Mouse (Mus musculus) heart, adult 18-20 months (tissue): Measurements from ENCODE around the gene Acsm2. TPM values are rescaled to one million over a fixed set of nuclear protein-coding genes. Genes with fewer than 3 reads are reported as not detected.
"Not testable (repeated sequence)": the region's sequence is repeated elsewhere in the genome, so short reads cannot be mapped to it uniquely, and the experiment has no call there.

Experiments used
- DNase-seq, 2 experiments: peaks; one replicate each; pipeline ENCODE4 v3.0.0; 2021 to 2022; ENCODE audit warnings: mixed read lengths in 1 of 2
- total RNA-seq, 2 experiments: library from RNA; stranded (reverse); gene quantifications; 2 replicates each; pipeline ENCODE4 v1.2.3; 2021

Acsm2 gene
- total RNA-seq, 2 experiments from 2014 or later = not detected

GRCm38 (mm10) chr7:119562476-119562875 is 8.3 kb downstream of the Acsm2 start:
- not testable (repeated sequence) for DNase-seq

- no peak for DNase-seq
These were observed 40.5 kb downstream of the Acsm2 start for GRCm38 (mm10) chr7:119594530-119595107.

- DNase-seq = no peak
These were observed 41.2 kb downstream of the Acsm2 start for GRCm38 (mm10) chr7:119595306-119595705.

DNA sequence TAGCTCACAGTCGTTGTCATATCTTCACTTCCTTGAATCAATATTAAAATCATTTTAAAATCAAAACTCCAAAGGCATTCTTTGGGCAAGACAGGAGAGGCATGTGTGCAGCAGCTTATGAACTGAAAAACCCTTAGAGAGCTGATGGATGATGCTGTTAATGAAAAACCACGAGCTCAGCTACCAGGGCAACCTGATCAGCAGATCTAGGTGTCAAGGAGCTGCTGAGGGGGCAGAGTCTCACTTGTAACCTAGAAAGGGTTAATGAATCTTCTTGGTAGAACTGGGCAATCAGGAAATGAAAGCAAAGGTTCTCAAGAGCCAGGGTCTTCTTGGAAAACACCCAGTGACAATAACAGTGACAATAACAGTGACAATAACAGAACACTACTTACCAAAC is 42.4 kb downstream of the Acsm2 start:
- DNase-seq = no peak

DNA sequence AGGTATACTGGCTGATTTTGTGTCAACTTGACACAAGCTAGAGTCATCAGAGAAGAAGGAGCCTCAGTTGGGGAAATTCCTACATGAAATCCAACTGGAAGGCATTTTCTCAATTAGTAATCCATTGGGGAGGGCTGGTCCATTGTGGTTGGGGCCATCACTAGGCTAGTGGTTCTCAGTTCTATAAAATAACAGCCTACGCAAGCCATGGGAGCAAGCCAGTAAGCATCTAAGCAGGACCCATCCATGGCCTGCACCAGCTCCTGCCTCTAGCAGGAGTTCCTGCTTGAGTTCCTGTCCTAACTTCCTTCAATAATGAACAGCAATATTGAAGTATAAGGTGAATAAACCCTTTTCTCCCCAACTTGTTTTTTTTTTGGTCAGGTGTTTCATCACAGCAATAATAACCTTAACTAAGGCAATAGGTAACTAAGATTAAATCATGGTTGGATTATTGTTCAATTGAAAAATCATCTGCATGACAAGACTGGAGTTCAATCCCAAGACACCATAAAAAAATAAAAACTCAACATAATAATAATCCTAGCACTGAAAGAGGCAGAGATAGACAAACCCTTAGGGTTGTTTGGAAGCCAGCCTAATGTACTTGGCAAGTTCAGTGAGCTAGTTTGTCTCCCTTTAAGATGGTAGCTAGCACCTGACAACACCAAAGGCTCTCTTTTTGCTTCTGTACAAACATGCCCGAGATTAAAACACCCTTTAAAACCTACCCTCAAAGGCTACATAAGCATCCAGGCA is 47.2 kb downstream of the Acsm2 start:
- no peak for DNase-seq

- no peak for DNase-seq
These were observed 47.8 kb downstream of the Acsm2 start for GRCm38 (mm10) chr7:119601954-119602317.

GRCm38 (mm10) chr7:119604903-119605483 is 50.9 kb downstream of the Acsm2 start:
- no peak for DNase-seq

DNA sequence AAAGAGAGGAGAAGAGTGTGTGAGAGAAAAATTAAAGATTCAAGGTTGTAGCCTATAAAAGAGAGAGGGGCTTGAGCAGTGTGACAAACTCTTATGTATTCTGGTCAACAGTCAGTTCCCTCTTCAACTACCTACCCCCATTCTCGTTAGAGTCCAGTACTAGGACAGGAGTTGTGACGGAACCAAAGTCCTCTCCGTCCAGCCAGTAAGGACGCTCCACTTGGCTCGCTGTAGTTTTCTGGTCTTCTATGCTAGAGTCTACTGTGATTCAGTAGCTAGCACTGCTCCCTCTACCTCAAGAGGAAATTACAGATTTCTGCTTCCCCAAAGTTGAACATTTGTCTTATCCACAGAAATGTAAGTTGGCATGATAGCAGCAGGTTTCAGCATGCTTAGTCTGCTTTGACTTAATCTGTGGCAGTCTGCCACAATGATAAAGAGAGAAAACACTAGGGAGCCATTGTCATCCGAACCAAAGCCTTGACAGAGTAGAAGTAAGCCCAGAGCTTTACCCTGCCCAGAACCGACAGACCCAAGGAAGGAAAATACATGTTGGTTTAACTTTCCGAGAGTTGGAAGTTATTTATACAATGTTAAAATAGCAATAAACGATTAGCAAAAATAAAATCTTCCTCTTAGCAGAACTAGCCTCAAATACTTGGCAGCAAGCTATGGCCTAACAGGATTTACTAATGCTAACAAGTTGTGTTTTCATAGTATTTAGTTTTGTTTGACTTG is 52.0 kb downstream of the Acsm2 start:
- DNase-seq = no peak

- no peak for DNase-seq
These were observed 52.5 kb downstream of the Acsm2 start, which contains the start of gene Acsm1 for GRCm38 (mm10) chr7:119606664-119607076. Acsm1 (plus strand) TSS chr7:119607026.

DNA sequence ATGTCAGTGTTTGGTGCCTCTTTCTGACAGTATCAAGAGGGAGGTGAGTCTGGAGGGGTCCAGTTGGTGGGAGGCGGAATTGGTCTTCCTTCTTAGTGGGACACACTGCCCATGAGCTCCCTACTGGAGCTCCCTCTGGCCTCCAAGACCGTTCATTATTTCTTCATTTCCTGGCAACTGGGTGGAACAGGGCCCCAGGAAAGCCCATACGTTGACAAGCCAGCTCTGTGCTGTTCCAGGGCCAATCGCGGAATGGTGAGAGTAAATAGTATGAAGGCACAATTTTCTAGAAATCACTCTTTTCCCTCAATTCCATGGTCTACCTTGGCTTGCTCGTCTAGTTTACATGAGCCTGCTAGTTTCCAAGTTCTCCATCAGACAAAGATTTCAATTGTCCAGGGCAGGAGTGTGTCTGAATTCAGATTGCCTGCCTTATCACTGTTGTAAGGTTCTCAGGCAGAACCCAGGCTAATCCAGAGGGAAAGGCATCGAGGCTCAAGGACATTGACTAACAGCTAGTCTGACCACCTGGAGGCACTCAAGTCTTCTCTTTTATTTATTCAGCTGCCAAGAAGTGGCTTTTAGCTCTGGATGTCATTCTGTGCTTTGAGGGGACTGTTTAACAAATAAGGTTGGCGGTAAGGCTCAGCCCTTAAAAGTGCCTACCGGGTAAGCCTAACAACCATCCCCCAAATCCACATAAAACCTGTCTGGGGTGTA is 53.8 kb downstream of the Acsm2 start:
- DNase-seq = no peak

GRCm38 (mm10) chr7:119616531-119616930 is 62.4 kb downstream of the Acsm2 start:
- no peak for DNase-seq

DNA sequence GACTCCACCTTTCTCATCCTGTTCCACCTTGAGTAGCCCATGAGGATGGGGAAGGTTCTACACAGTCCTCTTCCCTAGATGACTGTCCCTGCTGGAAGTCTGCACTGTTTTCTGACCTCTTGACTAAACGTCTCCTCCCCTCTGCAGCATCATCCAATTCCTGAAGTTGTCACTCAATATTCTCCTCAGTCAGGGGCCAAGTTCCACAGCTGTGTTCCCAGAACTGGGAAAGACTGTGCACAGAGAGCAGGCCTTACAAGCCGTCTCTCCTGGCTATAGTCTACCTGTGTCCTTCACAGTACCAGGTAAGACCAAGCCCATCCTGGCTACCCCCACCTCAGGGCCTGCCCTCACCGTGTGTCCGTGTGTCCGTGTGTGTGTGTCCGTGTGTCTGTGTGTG is 63.5 kb downstream of the Acsm2 start:
- DNase-seq = no peak

- no peak for DNase-seq
These were observed 64.2 kb downstream of the Acsm2 start for GRCm38 (mm10) chr7:119618209-119618935.

GRCm38 (mm10) chr7:119620157-119620556 is 66.0 kb downstream of the Acsm2 start:
- no peak for DNase-seq

DNA sequence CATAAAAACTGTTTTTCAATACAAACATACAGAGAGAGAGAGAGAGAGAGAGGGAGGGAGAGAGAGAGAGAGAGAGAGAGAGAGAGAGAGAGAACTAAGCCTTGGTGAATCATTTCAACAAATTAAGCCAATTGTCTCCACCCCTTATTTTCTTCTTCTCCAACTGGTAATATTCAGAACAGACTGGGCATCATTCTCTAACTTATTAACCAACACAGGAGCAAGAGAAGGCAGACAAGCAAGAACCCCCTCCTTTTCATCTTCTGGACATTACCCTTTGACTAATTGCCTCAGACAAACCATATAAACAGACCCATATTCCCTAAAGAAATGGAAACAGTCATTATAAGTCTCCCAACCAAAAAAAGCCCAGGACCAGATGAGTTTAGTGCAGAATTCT is 84.6 kb downstream of the Acsm2 start:
- no peak for DNase-seq

DNA sequence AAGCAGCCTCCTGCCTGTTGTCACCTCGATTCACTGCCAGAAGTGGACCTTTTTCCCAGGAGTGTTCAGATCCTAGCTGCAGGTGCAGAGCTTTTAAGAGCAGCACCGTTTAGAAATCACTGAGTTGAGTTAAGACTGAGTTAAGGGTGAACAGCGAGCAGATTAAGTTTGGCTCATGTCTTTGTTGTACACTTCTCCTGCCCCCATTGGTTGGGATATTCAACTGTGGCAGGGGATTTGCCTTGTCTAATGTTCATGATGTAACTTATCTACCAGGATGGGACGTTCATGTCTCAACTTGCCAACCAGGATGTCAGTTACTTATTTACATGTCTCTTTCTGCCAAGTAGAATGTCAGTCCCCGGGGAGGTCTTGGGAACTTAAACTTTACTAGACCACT is 88.2 kb downstream of the Acsm2 start:
- DNase-seq = no peak

Other genes with a start within 250 kb of the Acsm2 start
- under 1 TPM in 1 of 2 experiments, not detected in 1; 0.15 TPM for gene Gp2, start 95.1 kb upstream of the Acsm2 start, total RNA-seq
- not detected for gene Umod, start 75.1 kb upstream of the Acsm2 start, total RNA-seq
- 10 to 100 TPM; 19.8 to 21.8 TPM for gene Acsm5, start 34.9 kb upstream of the Acsm2 start, total RNA-seq
- gene Pdilt, start 30.9 kb upstream of the Acsm2 start, total RNA-seq = not detected
- under 1 TPM in 1 of 2 experiments, not detected in 1; 0.57 TPM for gene Acsm1, start 52.7 kb downstream of the Acsm2 start, total RNA-seq
- not detected for gene Acsm4, start 135.7 kb downstream of the Acsm2 start, total RNA-seq
- 10 to 100 TPM; 16.0 to 17.2 TPM for gene Thumpd1, start 166.5 kb downstream of the Acsm2 start, total RNA-seq
- 1 to 10 TPM in 1 of 2 experiments, not detected in 1; 5.7 TPM for gene Acsm3, start 206.6 kb downstream of the Acsm2 start, total RNA-seq
- 1 to 10 TPM; 1.1 to 2.1 TPM for gene Rexo5, start 239.7 kb downstream of the Acsm2 start, total RNA-seq
- 1 to 10 TPM; 1.3 to 1.4 TPM for gene Eri2, start 239.7 kb downstream of the Acsm2 start, total RNA-seq